Mouse (Mus musculus) hindbrain, embryonic 14.5 days (tissue): ENCODE measurements at regions not wholly inside any gene's neighbourhood (a gene's known extent, or its start where the extent isn't known, plus 50 kb on each side); places are given as distances from the start of the nearest gene placed in this dataset.
A peak's percentile ranks its signal among the peaks of the same experiment; 100 is the strongest.

Experiments
- ATAC-seq: fragments of 200-750 bp; cut with Nextera tagmentation; 2 replicates; pipeline ENCODE4 v1.8.0; 2017; ENCODE audit warnings: moderate number of reproducible peaks, mild to moderate bottlenecking, moderate TSS enrichment, moderate library complexity; ENCODE audit not compliant: low FRiP score
- DNase-seq: peaks from one replicate; pipeline ENCODE4 v3.0.0-alpha.2; 2015; ENCODE audit warnings: low spot score
- H3K27ac ChIP-seq: fragments of 300-500 bp; sonication (generic); 2 replicates; pipeline ENCODE4 v1.5.1; 2014; ENCODE audit warnings: mild to moderate bottlenecking, moderate library complexity
- H3K27me3 ChIP-seq: fragments of 300-500 bp; sonication (generic); 2 replicates; pipeline ENCODE4 v1.6.1; 2014; ENCODE audit warnings: mild to moderate bottlenecking, low read length, mixed read lengths; ENCODE audit not compliant: control insufficient read depth, insufficient read depth
- H3K36me3 ChIP-seq: fragments of 300-500 bp; sonication (generic); replicated peaks from 2 replicates; pipeline ENCODE4 v1.6.1; 2014; ENCODE audit not compliant: control insufficient read depth, insufficient read depth
- H3K4me1 ChIP-seq: fragments of 300-500 bp; sonication (generic); replicated peaks from 2 replicates; pipeline ENCODE4 v1.6.1; 2014; ENCODE audit warnings: antibody characterized with exemption, low read length, mixed read lengths; ENCODE audit not compliant: control insufficient read depth, insufficient read depth
- H3K4me2 ChIP-seq: fragments of 300-500 bp; sonication (generic); replicated peaks from 2 replicates; pipeline ENCODE4 v1.6.1; 2014; ENCODE audit warnings: mild to moderate bottlenecking, moderate library complexity
- H3K4me3 ChIP-seq: fragments of 300-500 bp; sonication (generic); replicated peaks from 2 replicates; pipeline ENCODE4 v1.5.1; 2014; ENCODE audit warnings: mild to moderate bottlenecking, low read length
- H3K9ac ChIP-seq: fragments of 300-500 bp; sonication (generic); 2 replicates; pipeline ENCODE4 v1.6.1; 2014
- H3K9me3 ChIP-seq: fragments of 300-500 bp; sonication (generic); 2 replicates; pipeline ENCODE4 v1.6.1; 2016; ENCODE audit warnings: low read length; ENCODE audit not compliant: control insufficient read depth
- whole genome bisulfite sequencing: fragments of 180-500 bp; shearing (Covaris S2); extraction: QIAGEN DNeasy Blood & Tissue Kit; methylation state at CpG from one replicate; pipeline ENCODE4 v1.1.7; 2014; 5-methylcytosine and 5-hydroxymethylcytosine counted together

DNA sequence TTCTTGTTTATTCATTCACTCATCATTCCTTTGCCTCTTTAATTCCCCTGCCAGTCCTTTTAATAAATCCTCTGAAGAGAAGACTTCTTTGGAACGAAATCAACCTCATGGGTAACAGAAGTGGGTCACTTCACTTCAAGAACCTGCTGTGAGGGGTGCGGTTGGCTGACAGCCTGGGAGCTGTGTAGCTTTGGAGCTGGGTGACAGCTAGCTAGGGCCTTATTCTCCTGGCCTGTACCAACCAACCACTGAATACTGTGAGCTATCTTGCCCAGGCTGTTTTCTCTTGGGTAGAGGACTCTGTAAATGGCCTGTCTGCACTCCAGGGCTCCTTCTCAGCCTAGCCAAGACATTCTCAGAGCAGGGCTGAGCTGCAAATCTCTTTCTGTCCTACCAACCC lies 134.6 kb upstream of the 4930535I16Rik start:
- no peaks in the 10 kb centered on the region for H3K36me3 ChIP-seq
- no peaks in the 10 kb centered on the region for H3K27me3 ChIP-seq
- 80% methylated on average over 2 of the region's 2 CpGs for WGBS
- H3K27ac ChIP-seq = no peak overlapping the region
- H3K4me1 ChIP-seq = peaks cover 10% of the 10 kb centered on the region
- no peak overlapping the region for H3K4me2 ChIP-seq
- H3K9ac ChIP-seq = no peak overlapping the region
- no peak for DNase-seq
- H3K4me3 ChIP-seq = no peak overlapping the region
- no peaks in the 10 kb centered on the region for H3K9me3 ChIP-seq
- no peak for ATAC-seq

DNA sequence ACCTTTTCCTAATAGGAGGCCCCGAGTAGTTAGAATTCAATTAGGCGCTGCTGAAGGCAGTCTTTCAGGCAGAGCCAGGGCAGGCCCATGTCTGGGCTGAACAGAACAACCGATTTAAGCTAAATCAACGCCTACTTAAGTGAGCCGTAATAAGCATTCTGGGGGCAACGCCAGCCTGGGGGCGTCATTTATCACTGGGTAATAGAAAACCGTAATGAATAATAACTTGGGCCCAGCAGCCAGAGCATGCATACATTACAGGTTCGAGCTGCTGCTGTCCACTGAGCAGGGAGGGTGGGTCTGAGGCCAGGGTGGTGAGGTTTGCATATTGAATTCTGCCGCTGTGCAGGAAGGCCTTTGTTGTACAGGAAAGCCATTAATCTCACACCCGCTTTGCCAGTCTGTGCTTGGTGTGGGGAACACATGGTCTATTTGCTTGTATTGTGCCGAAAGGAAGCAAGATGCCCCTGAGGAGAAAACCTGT lies 130.6 kb upstream of the 4930535I16Rik start:
- Histone ChIP-seq H3K9me3 (no peaks in the 10 kb centered on the region), H3K4me2 (no peak overlapping the region), H3K4me3 (no peak overlapping the region), H3K4me1 (peaks cover 10% of the 10 kb centered on the region), H3K27ac (peak overlapping the region; percentile 73), H3K9ac (no peak overlapping the region), H3K27me3 (no peaks in the 10 kb centered on the region), H3K36me3 (no peaks in the 10 kb centered on the region)
- WGBS = 13% methylated on average over 12 of the region's 12 CpGs
- DNase-seq (peak; percentile 70), ATAC-seq (peak; percentile 89)

GRCm38 (mm10) chr4:124047898-124048297 lies 130.1 kb upstream of the 4930535I16Rik start:
- Histone ChIP-seq H3K4me1 (peaks cover 10% of the 10 kb centered on the region), H3K9ac (no peak overlapping the region), H3K36me3 (no peaks in the 10 kb centered on the region), H3K4me2 (no peak overlapping the region), H3K4me3 (no peak overlapping the region), H3K27me3 (no peaks in the 10 kb centered on the region), H3K9me3 (no peaks in the 10 kb centered on the region), H3K27ac (peak overlapping the region; percentile 73)
- DNase-seq = no peak
- no peak for ATAC-seq
- WGBS = 42% methylated on average over 3 of the region's 3 CpGs

GRCm38 (mm10) chr4:124036483-124036882 lies 118.7 kb upstream of the 4930535I16Rik start:
- H3K9me3 ChIP-seq = no peaks in the 10 kb centered on the region
- peak overlapping the region; percentile 86 for H3K27ac ChIP-seq
- ATAC-seq (no peak), DNase-seq (no peak)
- no peak overlapping the region for H3K9ac ChIP-seq
- WGBS = 54% methylated on average over 12 of the region's 12 CpGs
- no peaks in the 10 kb centered on the region for H3K36me3 ChIP-seq
- H3K4me3 ChIP-seq = no peak overlapping the region
- peaks cover 40% of the 10 kb centered on the region for H3K4me1 ChIP-seq
- no peak overlapping the region for H3K4me2 ChIP-seq
- no peaks in the 10 kb centered on the region for H3K27me3 ChIP-seq

- H3K9me3 ChIP-seq = no peaks in the 10 kb centered on the region
- DNase-seq (peak; percentile 77), ATAC-seq (peak; percentile 32)
- peak overlapping the region; percentile 86 for H3K27ac ChIP-seq
- H3K36me3 ChIP-seq = no peaks in the 10 kb centered on the region
- no peaks in the 10 kb centered on the region for H3K27me3 ChIP-seq
- H3K4me2 ChIP-seq = peak overlapping the region; percentile 40
- WGBS = 4% methylated on average over 10 of the region's 10 CpGs
- H3K4me3 ChIP-seq = no peak overlapping the region
- peaks cover 40% of the 10 kb centered on the region for H3K4me1 ChIP-seq
- peak overlapping the region; percentile 41; the same call in 1 of the 2 replicates for H3K9ac ChIP-seq
Observed at GRCm38 (mm10) chr4:124035657-124036061, 117.8 kb upstream of the 4930535I16Rik start.

- peak overlapping the region; percentile 86 for H3K27ac ChIP-seq
- peaks cover 40% of the 10 kb centered on the region for H3K4me1 ChIP-seq
Observed at GRCm38 (mm10) chr4:124035192-124035591, 117.4 kb upstream of the 4930535I16Rik start.

GRCm38 (mm10) chr4:124028061-124028460 lies 110.2 kb upstream of the 4930535I16Rik start:
- ATAC-seq = no peak
- Histone ChIP-seq H3K4me2 (no peak overlapping the region), H3K27me3 (no peaks in the 10 kb centered on the region), H3K4me1 (no peaks in the 10 kb centered on the region), H3K36me3 (no peaks in the 10 kb centered on the region), H3K9ac (no peak overlapping the region), H3K9me3 (no peaks in the 10 kb centered on the region), H3K27ac (no peak overlapping the region), H3K4me3 (no peak overlapping the region)
- no peak for DNase-seq
- WGBS = 83% methylated on average over 12 of the region's 12 CpGs

More at GRCm38 (mm10) chr4:124035192-124035591, 117.4 kb upstream of the 4930535I16Rik start:
- H3K9me3 ChIP-seq = no peaks in the 10 kb centered on the region
- peak; percentile 77 for DNase-seq
- no peaks in the 10 kb centered on the region for H3K27me3 ChIP-seq
- H3K4me3 ChIP-seq = no peak overlapping the region
- H3K4me2 ChIP-seq = peak overlapping the region; percentile 40
- H3K9ac ChIP-seq = peak overlapping the region; percentile 41; the same call in 1 of the 2 replicates
- H3K36me3 ChIP-seq = no peaks in the 10 kb centered on the region
- WGBS = 8% methylated on average over 7 of the region's 7 CpGs
- ATAC-seq = peak; percentile 89

DNA sequence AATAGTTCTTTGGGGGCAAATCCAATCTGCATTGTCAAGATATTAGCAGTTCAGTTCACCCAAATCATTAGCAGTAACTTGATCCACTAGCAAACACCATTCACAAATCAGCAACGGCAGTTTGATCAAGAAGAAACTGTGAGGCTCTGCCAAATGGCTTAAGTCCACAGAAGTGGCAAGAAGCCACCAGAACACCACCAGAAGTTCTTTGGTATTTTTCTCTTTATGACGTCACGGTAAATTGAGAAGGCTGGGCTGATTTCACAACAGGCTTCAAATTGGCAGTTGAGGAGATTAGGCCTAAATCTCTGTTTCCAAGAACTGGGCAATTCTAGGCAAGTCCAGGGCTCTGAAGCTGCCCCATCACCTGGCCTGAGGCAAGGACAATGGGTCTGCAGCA lies 98.6 kb upstream of the 4930535I16Rik start:
- no peak for DNase-seq
- H3K4me1 ChIP-seq = no peaks in the 10 kb centered on the region
- H3K27me3 ChIP-seq = no peaks in the 10 kb centered on the region
- H3K27ac ChIP-seq = no peak overlapping the region
- no peak for ATAC-seq
- H3K4me3 ChIP-seq = no peak overlapping the region
- H3K9ac ChIP-seq = no peak overlapping the region
- 76% methylated on average over 3 of the region's 3 CpGs for WGBS
- H3K36me3 ChIP-seq = no peaks in the 10 kb centered on the region
- no peak overlapping the region for H3K4me2 ChIP-seq
- no peaks in the 10 kb centered on the region for H3K9me3 ChIP-seq

GRCm38 (mm10) chr4:124015323-124015722 lies 97.5 kb upstream of the 4930535I16Rik start:
- Histone ChIP-seq H3K27me3 (no peaks in the 10 kb centered on the region), H3K4me2 (no peak overlapping the region), H3K27ac (no peak overlapping the region), H3K9me3 (no peaks in the 10 kb centered on the region), H3K36me3 (no peaks in the 10 kb centered on the region), H3K9ac (no peak overlapping the region), H3K4me3 (no peak overlapping the region), H3K4me1 (no peaks in the 10 kb centered on the region)
- DNase-seq (no peak), ATAC-seq (no peak)
- WGBS = 58% methylated on average over 6 of the region's 6 CpGs

DNA sequence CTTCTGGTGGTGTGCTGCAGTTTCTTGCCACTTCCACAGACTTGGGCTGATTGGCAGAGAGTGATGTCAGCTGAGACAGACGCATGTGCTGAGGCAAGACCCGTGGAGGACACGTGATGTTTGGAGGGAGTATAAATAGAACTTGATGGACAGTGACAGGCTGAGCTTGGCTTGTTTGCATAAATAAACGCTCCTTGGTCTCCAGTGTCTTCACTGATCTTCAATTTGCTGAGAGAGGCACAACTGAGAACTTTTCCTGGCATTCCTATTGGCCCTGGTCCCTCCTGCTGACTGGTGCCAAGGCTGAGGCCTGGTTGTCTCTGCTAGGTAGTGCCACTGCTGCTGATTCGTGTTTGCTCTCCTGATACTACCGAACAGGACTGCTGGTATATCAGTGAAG lies 94.6 kb upstream of the 4930535I16Rik start:
- DNase-seq = no peak
- Histone ChIP-seq H3K4me3 (no peak overlapping the region), H3K4me2 (no peak overlapping the region), H3K27me3 (no peaks in the 10 kb centered on the region), H3K9ac (no peak overlapping the region), H3K36me3 (no peaks in the 10 kb centered on the region), H3K27ac (no peak overlapping the region), H3K4me1 (no peaks in the 10 kb centered on the region), H3K9me3 (no peaks in the 10 kb centered on the region)
- WGBS = 55% methylated on average over 6 of the region's 6 CpGs
- ATAC-seq = no peak
